ENCODE assay signal across 8 mouse cellular contexts in the genomic region with DNA sequence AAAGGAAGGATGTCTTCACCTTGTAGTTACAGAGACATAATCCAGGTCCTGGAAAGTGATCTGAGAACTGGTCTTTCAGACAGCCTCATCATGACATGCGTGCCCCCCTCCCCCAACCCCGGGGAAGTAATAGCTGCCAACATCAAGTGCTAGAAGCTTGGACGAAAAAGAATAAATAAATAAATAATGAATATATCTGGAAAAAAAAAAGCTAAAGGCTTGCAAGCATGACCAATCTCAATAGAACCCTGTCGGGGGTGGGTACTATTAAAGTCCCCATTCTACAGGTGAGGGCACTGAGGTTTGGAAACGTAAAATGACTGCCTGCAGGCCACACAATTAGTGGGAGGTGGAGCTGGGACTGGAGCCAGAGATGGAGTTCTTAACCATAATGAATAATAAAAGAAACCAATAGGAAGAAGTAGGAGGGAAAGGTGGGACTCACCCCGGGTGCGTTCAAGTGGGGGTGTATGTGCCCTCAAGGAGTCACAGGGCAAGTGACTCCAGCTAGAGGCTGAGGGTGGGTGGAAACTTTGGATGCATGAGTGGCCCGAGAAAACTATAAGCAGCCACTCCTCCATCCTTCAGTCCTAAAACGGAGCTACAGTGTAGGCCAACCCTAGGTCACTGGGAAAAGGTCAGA. TPM values are rescaled to one million over a fixed set of nuclear protein-coding genes. Genes with fewer than 3 reads are reported as not detected.
DNase-seq lines count a peak whose midpoint lies in the region; ATAC-seq and TF ChIP-seq lines count a peak whose summit lies in the region.

No protein-coding gene starts in this region.

- 7% methylated on average over 9 of the region's 9 CpGs for WGBS in spleen, adult 2 months
- 37% methylated on average over 9 of the region's 9 CpGs for WGBS in forebrain, embryonic 13.5 days
- WGBS in lung, postnatal 0 days = 26% methylated on average over 9 of the region's 9 CpGs

- H3K9me3 ChIP-seq in forebrain, embryonic 13.5 days (replicated peaks) = no peaks in the 10 kb centered on the region
- no peaks in the 10 kb centered on the region for H3K9me3 ChIP-seq in lung, postnatal 0 days (ENCODE audit: low read length)

- ATAC-seq in forebrain, embryonic 13.5 days = no peak
- peak; percentile 29 for ATAC-seq in lung, postnatal 0 days
- ATAC-seq in inflammation-experienced regulatory T-cells, adult 6 months = no peak

- no peaks in the 10 kb centered on the region for H3K27me3 ChIP-seq in spleen, adult 2 months (ENCODE audit: control insufficient read depth, insufficient read depth, low read length)
- no peaks in the 10 kb centered on the region for H3K27me3 ChIP-seq in forebrain, embryonic 13.5 days
- no peaks in the 10 kb centered on the region for H3K27me3 ChIP-seq in lung, postnatal 0 days (replicated peaks; ENCODE audit: insufficient read depth, low read length)

- peak overlapping the region; percentile 91 for H3K4me3 ChIP-seq in spleen, adult 2 months (ENCODE audit: extremely low read depth, insufficient read depth, insufficient read length)
- peak overlapping the region; percentile 79 for H3K4me3 ChIP-seq in forebrain, embryonic 13.5 days
- peak overlapping the region; percentile 63 for H3K4me3 ChIP-seq in lung, postnatal 0 days (ENCODE audit: low read depth, low read length)

- peak overlapping the region; percentile 93 for H3K4me2 ChIP-seq in forebrain, embryonic 13.5 days
- H3K4me2 ChIP-seq in lung, postnatal 0 days (replicated peaks; ENCODE audit: low read depth, low read length) = peak overlapping the region; percentile 88

- H3K9ac ChIP-seq in forebrain, embryonic 13.5 days = peak overlapping the region; percentile 92
- peak overlapping the region; percentile 86; the same call in 1 of the 2 replicates for H3K9ac ChIP-seq in lung, postnatal 0 days (replicated peaks; ENCODE audit: low read depth)

- TF ChIP-seq EP300 in lung, postnatal 0 days (IDR thresholded peaks at IDR 0.05) = 0 out of 2 replicates have a peak, but pooled peaks have one; percentile 6

- TF ChIP-seq CTCF in spleen, adult 2 months (IDR thresholded peaks at IDR 0.05; ENCODE audit: extremely low read depth, insufficient read depth, insufficient read length, insufficient replicate concordance) = no peak
- TF ChIP-seq CTCF in lung, postnatal 0 days (IDR thresholded peaks at IDR 0.05) = no peak

- H3K27ac ChIP-seq in spleen, adult 2 months (ENCODE audit: insufficient read depth, low read length) = peak overlapping the region; percentile 92
- H3K27ac ChIP-seq in forebrain, embryonic 13.5 days = no peak overlapping the region
- H3K27ac ChIP-seq in lung, postnatal 0 days (ENCODE audit: low read length) = peak overlapping the region; percentile 82

- H3K36me3 ChIP-seq in spleen, adult 2 months (ENCODE audit: control insufficient read depth, insufficient read depth, low read length) = peaks cover 1% of the 10 kb centered on the region; the same call in 1 of the 2 replicates
- peaks cover 3% of the 10 kb centered on the region for H3K36me3 ChIP-seq in forebrain, embryonic 13.5 days (ENCODE audit: poor library complexity, severe bottlenecking)
- H3K36me3 ChIP-seq in lung, postnatal 0 days (ENCODE audit: insufficient read depth, low read length) = no peaks in the 10 kb centered on the region

- TF ChIP-seq POLR2A in spleen, adult 2 months (IDR thresholded peaks at IDR 0.05; ENCODE audit: low read depth, low read length) = no peak

- peak in 1 of 2 experiments; percentile 45 for DNase-seq in spleen, adult 2 months (ENCODE audit: low read depth in 1 of 2, low spot score in 2 of 2)
- no peak for DNase-seq in spleen, adult 18-20 months
- peak; percentile 50 for DNase-seq in kidney, adult 18-20 months
- peak; percentile 62 for DNase-seq in lung, postnatal 0 days (ENCODE audit: low spot score)
- no peak for DNase-seq in frontal cortex, postnatal 10 days (ENCODE audit: low spot score in 2 of 2)
- no peak for DNase-seq in right cerebral cortex, postnatal 25 days

- peaks cover 33% of the 10 kb centered on the region for H3K4me1 ChIP-seq in spleen, adult 2 months (ENCODE audit: control insufficient read depth, insufficient read depth, insufficient read length)
- H3K4me1 ChIP-seq in forebrain, embryonic 13.5 days = peaks cover 20% of the 10 kb centered on the region
- H3K4me1 ChIP-seq in lung, postnatal 0 days (ENCODE audit: insufficient read depth, low read depth, low read length) = peaks cover 6% of the 10 kb centered on the region; the same call in 1 of the 2 replicates

RNA-seq across cellular contexts. Expression of a gene that starts 18.1 kb away (rescaled TPM):
- polyA plus RNA-seq in spleen, adult 2 months (2012; rRNA removed) = 133 and 134 TPM in 2 replicates
- polyA plus RNA-seq in forebrain, embryonic 13.5 days (2015; fragmentation: Nextera tagmentation; extraction: Ambion mirVana) = 3.2 and 4.6 TPM in 2 replicates
- 5.8 and 9.4 TPM in 2 replicates for polyA plus RNA-seq in lung, postnatal 0 days (2015; fragmentation: Nextera tagmentation; extraction: Ambion mirVana)
- polyA plus RNA-seq in inflammation-experienced regulatory T-cells, adult 6 months (2017; shearing (Covaris generic)) = 10 to 100 TPM; 22.8 to 25.9 (median 23.1) TPM

RNA-seq across cellular contexts. Expression of a gene that starts 29.9 kb away (rescaled TPM):
- polyA plus RNA-seq in spleen, adult 2 months (2012; rRNA removed) = 15.5 and 26.1 TPM in 2 replicates
- polyA plus RNA-seq in forebrain, embryonic 13.5 days (2015; fragmentation: Nextera tagmentation; extraction: Ambion mirVana) = 0.92 and 0.99 TPM in 2 replicates
- polyA plus RNA-seq in lung, postnatal 0 days (2015; fragmentation: Nextera tagmentation; extraction: Ambion mirVana) = 23.7 and 32.4 TPM in 2 replicates
- 10 to 100 TPM; 10.9 to 18.2 (median 12.9) TPM for polyA plus RNA-seq in inflammation-experienced regulatory T-cells, adult 6 months (2017; shearing (Covaris generic))

RNA-seq across cellular contexts. Expression of a gene that starts 40.6 kb away (rescaled TPM):
- 14.5 and 16.0 TPM in 2 replicates for polyA plus RNA-seq in spleen, adult 2 months (2012; rRNA removed)
- polyA plus RNA-seq in forebrain, embryonic 13.5 days (2015; fragmentation: Nextera tagmentation; extraction: Ambion mirVana) = 13.6 and 14.5 TPM in 2 replicates
- 17.3 and 17.8 TPM in 2 replicates for polyA plus RNA-seq in lung, postnatal 0 days (2015; fragmentation: Nextera tagmentation; extraction: Ambion mirVana)
- 10 to 100 TPM; 10.3 to 13.8 (median 11.3) TPM for polyA plus RNA-seq in inflammation-experienced regulatory T-cells, adult 6 months (2017; shearing (Covaris generic))

RNA-seq across cellular contexts. Expression of a gene that starts 47.7 kb away (rescaled TPM):
- polyA plus RNA-seq in spleen, adult 2 months (2012; rRNA removed) = 36.1 and 55.9 TPM in 2 replicates
- polyA plus RNA-seq in forebrain, embryonic 13.5 days (2015; fragmentation: Nextera tagmentation; extraction: Ambion mirVana) = 25.0 and 29.5 TPM in 2 replicates
- 15.8 and 17.6 TPM in 2 replicates for polyA plus RNA-seq in lung, postnatal 0 days (2015; fragmentation: Nextera tagmentation; extraction: Ambion mirVana)
- 1 to 10 TPM; 6.1 to 6.7 (median 6.4) TPM for polyA plus RNA-seq in inflammation-experienced regulatory T-cells, adult 6 months (2017; shearing (Covaris generic))

RNA-seq across cellular contexts. Expression of a gene that starts 57.3 kb away (rescaled TPM):
- 3.7 and 6.0 TPM in 2 replicates for polyA plus RNA-seq in spleen, adult 2 months (2012; rRNA removed)
- 6.7 and 7.7 TPM in 2 replicates for polyA plus RNA-seq in forebrain, embryonic 13.5 days (2015; fragmentation: Nextera tagmentation; extraction: Ambion mirVana)
- polyA plus RNA-seq in lung, postnatal 0 days (2015; fragmentation: Nextera tagmentation; extraction: Ambion mirVana) = 6.7 and 7.1 TPM in 2 replicates
- 1 to 10 TPM in 2 of 3 experiments, under 1 TPM in 1; 0.94 to 1.6 (median 1.1) TPM for polyA plus RNA-seq in inflammation-experienced regulatory T-cells, adult 6 months (2017; shearing (Covaris generic))

Comparison
In these comparisons a context has a peak if more than half of its experiments do, and no peak if none do; other contexts are left out.
1. DNase-seq: peak in kidney, adult 18-20 months (single experiment) and lung, postnatal 0 days (single experiment); none in spleen, adult 18-20 months (0 of 2), frontal cortex, postnatal 10 days (0 of 2) and right cerebral cortex, postnatal 25 days (single experiment).
2. Peak in every context shown above with its lines, with median percentiles within 50 percentile points of each other: H3K4me3 ChIP-seq.